ENCODE assay signal across 11 mouse cellular contexts in the genomic region with DNA sequence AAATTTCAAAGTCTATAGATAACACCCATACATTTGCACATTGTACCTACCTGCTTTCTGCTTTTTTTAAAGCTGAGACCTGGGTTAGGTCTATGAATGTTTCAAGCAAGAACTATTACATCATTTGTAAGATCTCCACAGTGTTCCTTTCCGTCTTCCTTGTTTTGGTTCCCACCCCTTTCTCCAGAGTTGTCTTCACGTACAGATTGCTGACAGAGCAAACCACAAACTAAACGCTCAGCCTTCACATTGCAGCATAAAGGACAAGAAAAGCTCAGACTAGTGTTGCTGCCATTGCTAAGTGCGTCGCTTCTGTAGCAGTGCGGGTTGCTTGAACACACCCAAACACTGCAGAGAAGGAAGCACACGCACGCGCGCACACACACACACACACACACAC.
"Had no signal": no experiment of that assay in that cellular context is flagged by ENCODE, and none has a peak within 500 bp of the region (broad histone marks: within the 10 kb centered on the region; RNA-seq: fewer than 3 reads in every experiment).

No protein-coding gene starts in this region.

- H3K4me3 ChIP-seq: left cerebral cortex, adult 2 months; limb, embryonic 10.5 days; liver, embryonic 12.5 days; lung, embryonic 15.5 days; midbrain, embryonic 13.5 days had no signal

- H3K4me1 ChIP-seq: limb, embryonic 10.5 days; liver, embryonic 12.5 days; lung, embryonic 15.5 days; midbrain, embryonic 13.5 days had no signal

- H3K27ac ChIP-seq: left cerebral cortex, adult 2 months; limb, embryonic 10.5 days; liver, embryonic 12.5 days; lung, embryonic 15.5 days; midbrain, embryonic 13.5 days had no signal

- ATAC-seq: liver, embryonic 12.5 days; midbrain, embryonic 13.5 days had no signal

- H3K36me3 ChIP-seq: limb, embryonic 10.5 days; liver, embryonic 12.5 days; lung, embryonic 15.5 days had no signal

- H3K4me2 ChIP-seq: liver, embryonic 12.5 days; lung, embryonic 15.5 days; midbrain, embryonic 13.5 days had no signal

- H3K27me3 ChIP-seq: liver, embryonic 12.5 days; lung, embryonic 15.5 days; midbrain, embryonic 13.5 days had no signal

- DNase-seq: kidney, adult 18-20 months; kidney, postnatal 10 days; kidney, postnatal 4 days; lung, postnatal 36 days; thymus, adult 2 months; thymus, postnatal 25 days had no signal

- H3K9ac ChIP-seq: liver, embryonic 12.5 days; lung, embryonic 15.5 days; midbrain, embryonic 13.5 days had no signal

- H3K9me3 ChIP-seq: limb, embryonic 10.5 days; liver, embryonic 12.5 days; lung, embryonic 15.5 days; midbrain, embryonic 13.5 days had no signal
